Mouse (Mus musculus) ES-Bruce4 (cell line): Measurements from ENCODE around the gene Gm17509.

Experiments
- CTCF ChIP-seq: IDR thresholded peaks from one replicate; pipeline ENCODE4 v1.8.1; 2011; ENCODE audit warnings: low read depth, low read length
- EP300 ChIP-seq: IDR thresholded peaks from 2 replicates; pipeline ENCODE4 v1.6.1; 2011; ENCODE audit warnings: low read depth, low read length; ENCODE audit not compliant: insufficient read depth
- POLR2A ChIP-seq: IDR thresholded peaks from one replicate; pipeline ENCODE4 v1.8.1; 2011; ENCODE audit warnings: low read length; ENCODE audit not compliant: insufficient read depth

DNA sequence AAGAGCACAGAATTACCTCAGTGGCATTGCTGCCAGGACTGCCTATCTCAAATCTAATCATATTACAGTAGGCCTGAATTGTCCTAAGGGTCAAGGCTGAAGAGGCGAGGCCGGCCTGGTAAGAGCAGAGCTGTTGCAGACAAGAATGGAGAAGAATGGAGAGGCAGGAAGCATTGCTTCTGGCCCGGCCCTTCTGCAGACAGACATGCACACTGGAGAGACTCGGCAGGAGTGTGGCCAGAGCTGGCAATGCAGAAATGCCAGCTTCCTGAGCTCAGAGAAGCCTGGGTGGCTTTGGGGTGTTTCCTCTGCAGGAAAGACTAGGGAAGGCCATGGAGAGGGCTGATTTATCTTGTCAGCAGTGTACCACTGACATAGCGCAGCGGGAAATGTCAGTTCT, 4.7 kb upstream of the Gm17509 start:
- TF ChIP-seq CTCF (no peak), POLR2A (no peak), EP300 (no peak)
